Comparison of ENCODE assay signal across 14 mouse cellular contexts in genomic region chr4:105352953-105353352, GRCm38 (mm10).
DNase-seq lines count a peak whose midpoint lies in the region; ATAC-seq lines count a peak whose summit lies in the region.
"Had no signal": no experiment of that assay in that cellular context is flagged by ENCODE, and none has a peak within 500 bp of the region (broad histone marks: within the 10 kb centered on the region; RNA-seq: fewer than 3 reads in every experiment).

No protein-coding gene starts in this region.

- no peaks in the 10 kb centered on the region for H3K27me3 ChIP-seq in forebrain, embryonic 14.5 days (replicated peaks; ENCODE audit: control insufficient read depth, insufficient read depth, low read length)
- no peaks in the 10 kb centered on the region for H3K27me3 ChIP-seq in forebrain, embryonic 13.5 days
- H3K27me3 ChIP-seq in neural tube, embryonic 15.5 days (replicated peaks) = no peaks in the 10 kb centered on the region
- no peaks in the 10 kb centered on the region for H3K27me3 ChIP-seq in limb, embryonic 12.5 days
- H3K27me3 ChIP-seq in midbrain, embryonic 13.5 days = no peaks in the 10 kb centered on the region
- H3K27me3 ChIP-seq in midbrain, embryonic 16.5 days (ENCODE audit: control insufficient read depth, insufficient read depth, low read depth, low read length) = no peaks in the 10 kb centered on the region
- H3K27me3 ChIP-seq: embryonic facial prominence, embryonic 13.5 days; heart, embryonic 12.5 days had no signal

- H3K9me3 ChIP-seq in forebrain, embryonic 14.5 days (replicated peaks; ENCODE audit: control insufficient read depth, low read length) = no peaks in the 10 kb centered on the region
- H3K9me3 ChIP-seq in forebrain, embryonic 13.5 days (replicated peaks) = no peaks in the 10 kb centered on the region
- no peaks in the 10 kb centered on the region for H3K9me3 ChIP-seq in neural tube, embryonic 15.5 days (replicated peaks)
- H3K9me3 ChIP-seq in limb, embryonic 12.5 days = no peaks in the 10 kb centered on the region
- 0 out of 2 replicates have a peak, but pooled peaks cover 3% of the 10 kb centered on the region for H3K9me3 ChIP-seq in midbrain, embryonic 13.5 days
- H3K9me3 ChIP-seq in midbrain, embryonic 16.5 days (replicated peaks; ENCODE audit: control insufficient read depth, low read length, poor library complexity, severe bottlenecking) = no peaks in the 10 kb centered on the region
- H3K9me3 ChIP-seq: embryonic facial prominence, embryonic 13.5 days; heart, embryonic 12.5 days; hindbrain, embryonic 10.5 days had no signal

- no peaks in the 10 kb centered on the region for H3K36me3 ChIP-seq in forebrain, embryonic 14.5 days (ENCODE audit: control insufficient read depth, insufficient read depth, low read length)
- no peaks in the 10 kb centered on the region for H3K36me3 ChIP-seq in forebrain, embryonic 13.5 days (ENCODE audit: poor library complexity, severe bottlenecking)
- H3K36me3 ChIP-seq in neural tube, embryonic 15.5 days = no peaks in the 10 kb centered on the region
- H3K36me3 ChIP-seq in limb, embryonic 12.5 days = no peaks in the 10 kb centered on the region
- H3K36me3 ChIP-seq in midbrain, embryonic 13.5 days = no peaks in the 10 kb centered on the region
- no peaks in the 10 kb centered on the region for H3K36me3 ChIP-seq in midbrain, embryonic 16.5 days (ENCODE audit: control insufficient read depth, insufficient read depth, low read length)
- H3K36me3 ChIP-seq: embryonic facial prominence, embryonic 13.5 days; heart, embryonic 12.5 days; hindbrain, embryonic 10.5 days had no signal

- no peak overlapping the region for H3K4me2 ChIP-seq in forebrain, embryonic 14.5 days (ENCODE audit: low read length)
- H3K4me2 ChIP-seq in forebrain, embryonic 13.5 days = no peak overlapping the region
- no peak overlapping the region for H3K4me2 ChIP-seq in neural tube, embryonic 15.5 days
- H3K4me2 ChIP-seq in limb, embryonic 12.5 days = no peak overlapping the region
- no peak overlapping the region for H3K4me2 ChIP-seq in midbrain, embryonic 13.5 days (replicated peaks)
- no peak overlapping the region for H3K4me2 ChIP-seq in midbrain, embryonic 16.5 days (ENCODE audit: low read length)
- H3K4me2 ChIP-seq: embryonic facial prominence, embryonic 13.5 days; heart, embryonic 12.5 days; hindbrain, embryonic 14.5 days had no signal

- DNase-seq in forebrain, embryonic 14.5 days (ENCODE audit: low spot score) = peak; percentile 8
- DNase-seq in neural tube, embryonic 10.5 days (ENCODE audit: extremely low spot score, low spot score) = peak; percentile 12
- DNase-seq: cerebellum, adult 11 months; cerebellum, adult 8-10 months had no signal

- H3K27ac ChIP-seq in forebrain, embryonic 14.5 days (ENCODE audit: low read depth, low read length) = no peak overlapping the region
- no peak overlapping the region for H3K27ac ChIP-seq in forebrain, embryonic 13.5 days
- H3K27ac ChIP-seq in neural tube, embryonic 15.5 days (replicated peaks) = no peak overlapping the region
- peak overlapping the region; percentile 5; the same call in 1 of the 2 replicates for H3K27ac ChIP-seq in limb, embryonic 12.5 days
- H3K27ac ChIP-seq in midbrain, embryonic 13.5 days = no peak overlapping the region
- no peak overlapping the region for H3K27ac ChIP-seq in midbrain, embryonic 16.5 days (ENCODE audit: low read length)
- H3K27ac ChIP-seq: embryonic facial prominence, embryonic 13.5 days; heart, adult 2 months; hindbrain, embryonic 10.5 days; hindbrain, embryonic 14.5 days had no signal

- ATAC-seq in forebrain, embryonic 14.5 days = no peak
- no peak for ATAC-seq in forebrain, embryonic 13.5 days
- no peak for ATAC-seq in neural tube, embryonic 15.5 days (ENCODE audit: low FRiP score)
- no peak for ATAC-seq in limb, embryonic 12.5 days (ENCODE audit: insufficient number of reproducible peaks, insufficient read depth, low FRiP score, low TSS enrichment, low read depth)
- ATAC-seq in midbrain, embryonic 13.5 days = no peak
- ATAC-seq in midbrain, embryonic 16.5 days = no peak

- no peaks in the 10 kb centered on the region for H3K4me1 ChIP-seq in forebrain, embryonic 14.5 days (ENCODE audit: control insufficient read depth, insufficient read depth, low read length)
- peaks cover 6% of the 10 kb centered on the region for H3K4me1 ChIP-seq in forebrain, embryonic 13.5 days
- peaks cover 3% of the 10 kb centered on the region; the same call in 1 of the 2 replicates for H3K4me1 ChIP-seq in neural tube, embryonic 15.5 days
- peaks cover 28% of the 10 kb centered on the region for H3K4me1 ChIP-seq in limb, embryonic 12.5 days (replicated peaks)
- H3K4me1 ChIP-seq in midbrain, embryonic 13.5 days (replicated peaks) = peaks cover 6% of the 10 kb centered on the region
- no peaks in the 10 kb centered on the region for H3K4me1 ChIP-seq in midbrain, embryonic 16.5 days (ENCODE audit: control insufficient read depth, insufficient read depth, low read length)

- 78% methylated on average over 3 of the region's 3 CpGs for WGBS in forebrain, embryonic 14.5 days
- WGBS in forebrain, embryonic 13.5 days = 83% methylated on average over 3 of the region's 3 CpGs
- WGBS in neural tube, embryonic 15.5 days = 94% methylated on average over 3 of the region's 3 CpGs
- WGBS in limb, embryonic 12.5 days = 64% methylated on average over 3 of the region's 3 CpGs
- WGBS in midbrain, embryonic 13.5 days = 95% methylated on average over 3 of the region's 3 CpGs
- WGBS in midbrain, embryonic 16.5 days = 94% methylated on average over 3 of the region's 3 CpGs

- no peak overlapping the region for H3K4me3 ChIP-seq in forebrain, embryonic 14.5 days (ENCODE audit: low read depth, low read length)
- no peak overlapping the region for H3K4me3 ChIP-seq in forebrain, embryonic 13.5 days
- H3K4me3 ChIP-seq in neural tube, embryonic 15.5 days (replicated peaks) = no peak overlapping the region
- no peak overlapping the region for H3K4me3 ChIP-seq in limb, embryonic 12.5 days (replicated peaks)
- no peak overlapping the region for H3K4me3 ChIP-seq in midbrain, embryonic 13.5 days (replicated peaks)
- H3K4me3 ChIP-seq in midbrain, embryonic 16.5 days (ENCODE audit: low read depth, low read length) = no peak overlapping the region
- H3K4me3 ChIP-seq: embryonic facial prominence, embryonic 13.5 days; heart, adult 2 months; heart, embryonic 12.5 days; hindbrain, embryonic 10.5 days had no signal

- no peak overlapping the region for H3K9ac ChIP-seq in forebrain, embryonic 14.5 days (ENCODE audit: low read length)
- H3K9ac ChIP-seq in forebrain, embryonic 13.5 days = no peak overlapping the region
- no peak overlapping the region for H3K9ac ChIP-seq in neural tube, embryonic 15.5 days (replicated peaks)
- no peak overlapping the region for H3K9ac ChIP-seq in limb, embryonic 12.5 days (replicated peaks)
- no peak overlapping the region for H3K9ac ChIP-seq in midbrain, embryonic 13.5 days (replicated peaks)
- no peak overlapping the region for H3K9ac ChIP-seq in midbrain, embryonic 16.5 days (ENCODE audit: low read depth, low read length)
- H3K9ac ChIP-seq: embryonic facial prominence, embryonic 13.5 days; heart, embryonic 12.5 days; hindbrain, embryonic 14.5 days had no signal
